Mouse (Mus musculus): ENCODE data around the gene Cfap46.
A peak's percentile ranks its signal among the peaks of the same experiment; 100 is the strongest.
"Not testable (repeated sequence)": the region's sequence is repeated elsewhere in the genome, so short reads cannot be mapped to it uniquely, and the experiment has no call there.

Cfap46 gene

GRCm38 (mm10) chr7:139663318-139663717, 20.3 kb downstream of the Cfap46 start:
- no peak for DNase-seq (ENCODE audit: low spot score in 2 of 2)

GRCm38 (mm10) chr7:139659901-139660300, 23.7 kb downstream of the Cfap46 start:
- DNase-seq (ENCODE audit: low spot score in 2 of 2): not testable (repeated sequence)

- DNase-seq (ENCODE audit: low spot score in 2 of 2): no peak
Observed at GRCm38 (mm10) chr7:139649698-139650097, 33.9 kb downstream of the Cfap46 start.

DNA sequence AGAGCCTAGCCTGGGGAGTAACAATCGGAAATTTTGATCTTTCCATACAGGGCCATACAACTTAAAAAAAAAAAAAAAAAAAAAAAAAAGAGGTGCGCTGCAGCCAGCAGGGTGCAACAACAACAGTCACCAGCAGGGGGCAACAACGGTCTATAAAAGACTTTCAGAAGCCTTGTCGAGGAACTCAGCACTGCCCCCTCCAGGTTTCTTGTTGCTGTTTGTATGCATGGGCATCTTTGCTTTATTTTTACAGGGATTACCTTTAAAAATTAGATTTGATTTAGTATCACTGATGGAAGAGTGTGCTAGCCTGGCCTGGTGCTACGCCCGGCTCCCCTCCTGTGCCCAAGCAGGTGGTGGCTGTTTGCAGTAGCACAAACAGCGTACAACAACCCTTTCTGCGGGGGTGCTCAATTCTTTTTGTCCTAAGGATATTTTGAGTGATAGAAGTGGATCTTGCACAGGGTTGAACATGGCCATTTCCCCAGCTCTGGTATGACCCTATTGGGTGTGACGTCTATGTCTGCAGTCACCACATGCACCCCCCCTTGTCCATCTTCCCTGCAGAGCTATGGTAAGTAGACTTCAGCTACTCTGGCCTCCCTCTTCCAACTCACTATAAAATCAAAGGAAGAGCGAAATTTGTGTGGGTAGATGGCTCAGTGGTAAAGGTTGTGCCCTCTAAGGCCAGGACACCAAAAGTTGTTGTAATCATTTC, 35.4 kb downstream of the Cfap46 start:
- peak; percentile 84 to 88 for DNase-seq (ENCODE audit: low spot score in 2 of 2)

DNA sequence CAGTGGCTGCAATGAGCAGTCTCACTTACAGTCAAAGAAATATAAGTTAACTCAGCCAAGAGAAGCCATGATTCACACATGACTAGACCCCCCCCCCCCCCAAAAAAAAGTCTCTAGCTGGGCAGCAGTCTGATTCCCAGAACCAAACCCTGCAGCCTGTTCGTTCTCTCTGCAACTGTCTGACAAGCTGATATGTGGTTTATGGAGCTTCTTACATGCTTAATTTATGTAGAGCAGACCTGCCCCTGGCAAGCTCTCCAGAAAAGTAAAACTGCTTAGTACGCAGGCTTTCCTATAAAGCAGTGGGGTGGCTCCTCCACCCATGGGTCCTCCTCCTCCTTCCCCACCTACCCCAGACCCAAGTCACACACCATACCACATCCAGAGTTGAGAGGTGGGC, 50.2 kb downstream of the Cfap46 start:
- DNase-seq (ENCODE audit: low spot score in 2 of 2): no peak

DNA sequence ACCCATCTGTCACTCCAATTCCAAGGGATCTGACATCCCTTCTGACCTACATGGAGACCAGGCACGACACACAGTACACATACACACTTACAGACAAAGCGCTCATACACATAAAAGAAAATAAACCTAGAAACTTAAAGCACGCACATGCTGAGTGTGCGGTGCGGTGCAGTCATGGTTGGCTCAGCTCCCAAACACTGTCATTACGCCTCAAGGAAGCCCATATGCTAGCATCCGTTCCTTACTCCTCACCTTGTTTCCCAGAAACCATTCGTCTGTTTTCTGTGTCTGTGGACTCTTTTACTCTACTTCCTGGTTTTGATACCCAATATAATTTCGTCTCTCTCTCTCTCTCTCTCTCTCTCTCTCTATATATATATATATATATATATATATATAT, 58.5 kb downstream of the Cfap46 start:
- no peak for DNase-seq (ENCODE audit: low spot score in 2 of 2)

DNA sequence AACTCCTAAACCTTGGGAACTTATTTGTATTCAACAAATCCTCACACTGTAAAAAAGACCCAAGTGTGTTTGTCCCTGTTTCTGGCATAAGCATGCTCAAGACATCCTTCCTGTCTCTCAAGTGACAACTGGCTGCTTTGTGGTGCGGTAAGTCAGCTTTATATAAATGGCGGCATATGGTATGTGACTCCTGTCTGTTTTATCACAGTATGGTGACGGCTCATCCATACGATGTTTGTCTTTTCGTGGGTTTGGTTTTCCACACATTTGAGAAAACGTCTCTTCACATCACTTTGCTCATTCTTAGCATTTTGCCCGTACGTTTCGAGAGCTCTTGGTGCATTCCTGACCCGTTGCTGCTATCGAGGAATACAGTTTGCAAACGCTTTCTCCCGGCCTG, 61.0 kb downstream of the Cfap46 start:
- no peak for DNase-seq (ENCODE audit: low spot score in 2 of 2)

- DNase-seq (ENCODE audit: low spot score in 2 of 2): peak; percentile 35 to 45
Observed at GRCm38 (mm10) chr7:139615767-139616766, 67.5 kb downstream of the Cfap46 start.

DNA sequence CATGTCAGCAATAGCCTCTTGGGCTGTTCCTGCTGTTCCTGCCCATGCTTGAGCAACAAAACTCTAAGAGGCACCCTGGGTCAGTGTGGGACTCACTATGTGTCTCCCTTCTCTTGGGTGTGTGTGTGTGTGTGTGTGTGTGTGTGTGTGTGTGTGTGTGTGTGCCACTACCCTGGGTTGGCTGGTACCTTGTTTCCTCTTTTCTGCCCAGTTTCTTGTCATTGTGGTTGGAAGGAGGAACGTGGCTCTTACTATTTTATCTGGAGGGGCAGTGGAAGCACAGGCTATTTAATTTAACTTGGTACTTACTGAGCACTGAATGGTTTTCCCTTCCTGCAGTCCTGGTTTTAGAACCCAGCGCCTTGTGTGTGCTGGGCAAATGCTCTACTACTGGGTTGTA, 73.3 kb downstream of the Cfap46 start:
- DNase-seq (ENCODE audit: low spot score in 2 of 2): no peak

DNA sequence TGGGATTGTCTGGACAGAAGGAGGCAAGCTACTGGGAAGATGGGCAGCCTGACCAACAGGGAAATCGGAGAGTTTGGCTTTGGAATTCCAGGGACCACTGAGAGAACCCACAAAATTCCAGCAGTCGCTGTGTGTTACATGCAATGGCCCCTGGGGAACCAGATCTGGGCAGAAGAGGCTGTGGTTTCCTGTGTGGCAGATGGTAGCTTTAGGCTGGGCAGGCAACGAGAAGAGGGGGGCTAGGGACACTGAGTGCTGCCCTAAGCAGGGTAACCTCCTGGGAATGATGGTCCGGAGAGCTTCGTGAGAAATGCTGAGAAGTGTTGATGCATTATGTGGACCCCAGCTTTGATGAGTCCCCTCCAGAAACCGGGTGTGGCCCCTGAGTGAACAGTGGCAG, 87.8 kb downstream of the Cfap46 start:
- no peak for DNase-seq (ENCODE audit: low spot score in 2 of 2)

DNA sequence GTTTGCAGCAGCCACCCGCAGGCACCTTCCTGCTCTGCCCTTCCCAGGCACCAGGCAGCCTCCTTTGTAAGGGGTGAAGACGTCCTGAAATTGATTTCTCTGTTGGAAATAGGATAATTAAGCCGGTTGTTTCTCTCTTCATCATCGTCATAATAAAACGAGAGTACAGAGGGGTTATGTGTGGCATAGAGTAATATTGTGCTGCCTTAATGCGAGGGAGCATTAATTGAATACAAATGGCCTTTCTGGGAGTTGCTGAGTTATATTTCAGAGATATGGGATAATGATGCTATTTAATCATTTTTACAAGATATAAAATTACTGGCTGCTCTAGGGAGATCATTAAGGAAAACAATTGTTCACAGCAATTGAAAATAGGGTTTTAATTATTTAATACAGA, 88.3 kb downstream of the Cfap46 start:
- no peak for DNase-seq (ENCODE audit: low spot score in 2 of 2)

DNA sequence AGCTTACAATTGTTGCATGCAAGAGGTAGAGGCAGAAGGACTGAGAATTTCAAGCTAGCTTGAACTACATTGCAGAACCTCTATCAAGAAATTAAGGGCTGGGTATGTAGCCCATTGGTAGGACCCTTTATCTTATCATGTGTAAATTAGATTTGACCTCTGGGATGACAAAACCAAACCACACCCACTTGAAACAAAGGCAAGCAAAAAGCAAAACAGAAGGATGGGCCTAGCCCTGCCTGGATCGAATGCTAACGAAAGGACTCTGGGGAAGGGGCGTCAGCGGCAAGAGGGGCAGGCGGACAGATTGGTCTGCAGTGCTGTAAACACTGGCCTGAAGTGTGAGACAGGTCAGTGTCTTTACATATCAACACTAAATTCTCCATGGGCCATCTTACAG, 92.3 kb downstream of the Cfap46 start:
- no peak for DNase-seq (ENCODE audit: low spot score in 2 of 2)

- peak in 1 of 2 experiments; percentile 19 for DNase-seq (ENCODE audit: low spot score in 2 of 2)
Observed at GRCm38 (mm10) chr7:139590302-139590701, 93.3 kb downstream of the Cfap46 start.

DNA sequence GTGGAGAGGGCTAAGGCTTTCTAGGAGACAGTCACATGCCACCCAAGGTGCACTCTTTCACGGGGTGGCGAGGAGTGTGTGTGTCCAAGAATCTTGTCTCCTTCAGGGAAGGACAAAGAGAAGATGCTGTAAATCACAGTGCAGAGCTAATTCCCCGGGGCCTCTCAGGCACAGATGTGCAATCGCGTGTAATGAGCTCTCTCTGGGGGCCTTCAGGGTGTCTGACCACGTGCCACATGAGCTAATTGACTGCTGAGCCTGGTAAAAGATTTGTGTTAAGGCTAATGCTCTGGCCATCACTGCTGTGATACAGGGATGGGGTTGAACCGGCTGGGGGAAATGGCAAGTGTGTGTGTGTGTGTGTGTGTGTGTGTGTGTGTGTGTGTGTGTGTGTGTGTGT, 95.7 kb downstream of the Cfap46 start:
- DNase-seq (ENCODE audit: low spot score in 2 of 2): no peak

- no peak for DNase-seq (ENCODE audit: low spot score in 2 of 2)
Observed at GRCm38 (mm10) chr7:139585183-139585821, 98.3 kb downstream of the Cfap46 start.

DNA sequence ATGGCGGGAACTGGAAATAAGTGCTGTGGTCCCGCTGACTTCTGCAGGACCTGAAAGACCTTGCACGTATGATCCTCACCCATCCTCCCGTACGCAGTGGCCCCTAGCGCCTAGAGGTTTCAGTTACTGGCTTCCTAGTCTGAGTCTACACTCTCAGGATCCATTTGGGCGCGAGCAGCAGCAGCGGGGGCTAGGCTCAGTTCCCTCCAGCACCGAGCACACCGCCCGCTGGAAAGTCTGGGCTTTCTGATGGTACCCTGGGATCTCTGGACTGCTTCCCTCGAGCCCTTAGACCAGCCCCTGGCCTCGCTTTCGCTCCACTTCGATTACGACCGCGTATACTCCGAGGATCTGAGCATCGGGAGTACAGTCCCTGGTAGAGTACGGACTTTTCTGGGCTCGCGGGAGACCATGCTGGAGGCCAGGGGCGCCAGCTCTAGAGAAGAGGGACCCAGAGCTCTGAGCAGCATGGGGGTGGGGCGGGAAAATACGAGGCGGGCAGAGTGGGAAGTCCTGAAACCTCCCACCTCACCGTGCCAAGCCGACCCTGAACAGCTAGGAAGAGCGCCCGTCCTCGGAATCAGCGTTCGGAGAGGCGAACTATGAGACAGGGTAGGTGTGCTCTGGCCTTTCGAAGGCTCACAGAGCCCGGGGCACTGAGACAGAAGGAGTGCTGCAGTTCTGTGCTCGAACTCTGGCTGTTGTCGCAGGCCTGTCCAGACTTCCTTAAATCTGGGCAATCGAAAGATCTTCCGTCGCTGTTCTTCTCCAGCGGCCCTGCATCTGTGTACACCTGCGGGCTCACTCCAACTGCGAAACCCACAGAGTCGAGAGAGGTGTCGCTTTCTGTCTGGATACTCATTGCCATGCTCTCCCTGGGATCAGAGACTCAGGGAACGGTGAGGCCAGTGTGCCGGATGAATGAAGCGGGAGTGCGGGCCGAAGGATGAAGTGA, 99.1 kb downstream of the Cfap46 start:
- no peak for DNase-seq (ENCODE audit: low spot score in 2 of 2)

GRCm38 (mm10) chr7:139583094-139583737, 100.4 kb downstream of the Cfap46 start:
- DNase-seq (ENCODE audit: low spot score in 2 of 2): no peak

GRCm38 (mm10) chr7:139582595-139582994, 101.0 kb downstream of the Cfap46 start, which contains the start of gene Nkx6-2:
Gene Nkx6-2 (minus strand): TSS chr7:139582797.
- DNase-seq (ENCODE audit: low spot score in 2 of 2): peak in 1 of 2 experiments; percentile 26

DNA sequence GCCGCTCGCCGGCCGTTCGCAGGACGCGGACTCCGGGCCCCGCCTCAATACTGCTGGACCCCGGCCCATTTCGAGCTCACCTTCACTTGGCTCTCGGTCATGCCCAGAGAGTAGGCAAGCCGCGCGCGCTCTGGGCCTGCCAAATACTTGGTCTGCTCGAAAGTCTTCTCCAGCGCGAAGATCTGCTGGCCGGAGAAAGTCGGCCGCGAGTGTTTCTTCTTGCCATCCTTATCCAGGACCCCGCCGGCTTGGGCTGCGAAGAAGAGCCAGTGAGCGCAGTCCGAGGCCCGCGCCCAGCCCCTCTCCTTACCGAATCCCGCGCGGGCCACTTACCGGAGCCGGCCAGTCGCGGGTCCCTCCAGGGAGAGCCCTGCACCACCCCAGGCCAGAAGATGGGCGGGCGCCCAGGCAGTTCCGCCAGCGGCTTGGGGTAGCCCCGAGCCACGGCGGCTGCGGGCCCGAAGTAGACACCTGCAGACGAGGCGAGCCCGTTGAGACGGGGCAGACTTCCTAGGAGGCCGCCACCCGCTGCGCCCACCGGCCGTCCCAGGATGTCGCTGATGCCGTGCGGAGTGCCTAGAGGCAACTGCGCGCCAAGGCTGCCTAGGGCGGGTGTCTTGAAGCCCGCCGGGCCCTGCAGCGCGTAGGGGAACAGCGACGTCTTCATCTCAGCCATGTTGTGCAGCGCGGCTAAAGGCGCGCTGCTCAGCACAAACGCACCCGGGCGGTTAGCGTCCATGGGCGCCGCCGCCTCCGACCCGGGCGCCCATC, 101.6 kb downstream of the Cfap46 start:
- DNase-seq (ENCODE audit: low spot score in 2 of 2): no peak

All from urinary bladder, postnatal 36 days (tissue).